In the genomic region with DNA sequence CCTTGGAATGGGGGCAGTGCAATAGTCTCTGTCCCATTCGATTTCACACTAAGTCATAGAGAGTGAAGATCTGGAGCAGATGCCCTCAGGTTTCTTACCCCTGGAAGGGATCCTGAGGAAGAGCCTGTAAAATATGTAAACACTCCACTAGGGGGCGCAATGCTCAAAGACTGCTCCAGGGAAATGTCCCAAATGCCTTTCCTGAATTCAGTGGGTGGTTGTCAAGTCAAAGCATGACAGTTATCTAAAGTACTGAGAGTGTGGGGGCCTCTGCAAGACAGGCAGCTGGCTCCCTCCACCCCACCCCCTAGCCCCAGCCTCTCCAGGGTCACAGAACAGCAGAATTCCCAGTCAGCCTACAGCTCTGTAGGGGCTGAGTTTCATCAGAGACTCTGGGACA, we compare ENCODE assay signal across 8 mouse cellular contexts. TPM values are rescaled to one million over a fixed set of nuclear protein-coding genes. Genes with fewer than 3 reads are reported as not detected.
DNase-seq lines count a peak whose midpoint lies in the region; TF ChIP-seq lines count a peak whose summit lies in the region.

No protein-coding gene starts in this region.

- DNase-seq in cerebellum, adult 18-20 months, result peak; percentile 16 to 36
- DNase-seq in cerebellum, adult 11 months, result no peak
- DNase-seq in left cerebral cortex, adult 2 months (ENCODE audit: extremely low spot score in 1 of 2, low spot score in 2 of 2), result peak; percentile 16 to 18
- DNase-seq in left cerebral cortex, adult 8-10 months (ENCODE audit: low spot score in 2 of 2), result no peak
- DNase-seq in R1 (ENCODE audit: low read depth, low spot score), result peak; percentile 37
- DNase-seq in lung, postnatal 10 days, result peak; percentile 38
- no peak for DNase-seq in spleen, postnatal 36 days (ENCODE audit: low spot score in 2 of 2)
- DNase-seq in thymus, postnatal 25 days, result no peak

- H3K4me3 ChIP-seq in left cerebral cortex, adult 2 months, result no peak overlapping the region

- peak; percentile 74 for TF ChIP-seq CTCF in left cerebral cortex, adult 2 months (IDR thresholded peaks at IDR 0.05)

- intact Hi-C loops in left cerebral cortex, adult 2 months (cut with DNase I), result no loop called here

- no peak overlapping the region for H3K27ac ChIP-seq in left cerebral cortex, adult 2 months

RNA-seq across cellular contexts. Expression of a gene that starts 27.7 kb away (rescaled TPM):
- total RNA-seq in left cerebral cortex, adult 2 months (2021), result 1 to 10 TPM; 2.6 to 3.1 TPM
- total RNA-seq in left cerebral cortex, adult 8-10 months (2022), result 1 to 10 TPM; 1.8 to 3.6 (median 2.9) TPM

Comparison
In these comparisons a context has a peak if more than half of its experiments do, and no peak if none do; other contexts are left out.
1. DNase-seq: peak in cerebellum, adult 18-20 months (2 of 2), left cerebral cortex, adult 2 months (2 of 2), R1 (single experiment) and lung, postnatal 10 days (single experiment); none in cerebellum, adult 11 months (single experiment), left cerebral cortex, adult 8-10 months (0 of 2), spleen, postnatal 36 days (0 of 2) and thymus, postnatal 25 days (single experiment).